Mouse (Mus musculus) left cerebral cortex, adult 11 months (tissue): ENCODE results near the gene Lmbrd1.
"Not testable (repeated sequence)": the region's sequence is repeated elsewhere in the genome, so short reads cannot be mapped to it uniquely, and the experiment has no call there.

ENCODE experiments used
- DNase-seq: peaks from one replicate; pipeline ENCODE4 v3.0.0; 2022; ENCODE audit warnings: low spot score

The Lmbrd1 gene

GRCm38 (mm10) chr1:24729784-24730183 is 51.4 kb downstream of the Lmbrd1 start:
- no peak for DNase-seq

- DNase-seq: no peak
These were observed 53.9 kb downstream of the Lmbrd1 start for GRCm38 (mm10) chr1:24732286-24732685.

- DNase-seq: no peak
These were observed 56.4 kb downstream of the Lmbrd1 start for GRCm38 (mm10) chr1:24734866-24735265.

GRCm38 (mm10) chr1:24740903-24741302 is 62.5 kb downstream of the Lmbrd1 start:
- DNase-seq: no peak

- no peak for DNase-seq
These were observed 63.1 kb downstream of the Lmbrd1 start for GRCm38 (mm10) chr1:24741552-24741951.

- DNase-seq: no peak
These were observed 64.9 kb downstream of the Lmbrd1 start for GRCm38 (mm10) chr1:24743191-24743924.

GRCm38 (mm10) chr1:24752715-24753114 is 74.3 kb downstream of the Lmbrd1 start:
- no peak for DNase-seq

GRCm38 (mm10) chr1:24758516-24758915 is 80.1 kb downstream of the Lmbrd1 start:
- DNase-seq: no peak

- DNase-seq: no peak
These were observed 88.0 kb downstream of the Lmbrd1 start for GRCm38 (mm10) chr1:24766466-24766865.

GRCm38 (mm10) chr1:24767197-24767596 is 88.8 kb downstream of the Lmbrd1 start:
- not testable (repeated sequence) for DNase-seq

GRCm38 (mm10) chr1:24773642-24774041 is 95.2 kb downstream of the Lmbrd1 start:
- no peak for DNase-seq

- DNase-seq: no peak
These were observed 98.1 kb downstream of the Lmbrd1 start for GRCm38 (mm10) chr1:24776576-24776975.

- DNase-seq: no peak
These were observed 114.7 kb downstream of the Lmbrd1 start for GRCm38 (mm10) chr1:24793168-24793567.

- DNase-seq: not testable (repeated sequence)
These were observed 129.5 kb downstream of the Lmbrd1 start for GRCm38 (mm10) chr1:24807971-24808370.
